36 mouse cellular contexts compared by ENCODE assay signal in the genomic region with DNA sequence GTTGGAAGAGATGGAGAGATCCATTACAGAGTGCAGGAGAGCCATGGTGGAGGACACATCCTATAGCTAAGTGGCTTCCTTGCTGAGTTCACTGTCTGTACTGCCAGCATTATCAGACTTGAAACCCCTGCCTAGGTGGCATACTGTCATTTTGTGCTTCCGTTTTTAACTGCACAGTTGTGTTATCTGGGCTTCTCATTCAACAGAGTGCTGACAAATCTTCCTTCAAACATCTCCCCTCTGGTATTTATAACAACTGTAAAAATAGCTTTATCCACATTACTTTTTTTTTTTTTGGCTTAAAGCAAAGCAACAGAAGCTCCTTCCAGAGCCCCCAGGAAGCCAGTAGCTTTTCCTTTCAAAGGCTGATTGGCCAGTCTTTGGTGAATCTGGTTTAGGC. TPM values are rescaled to one million over a fixed set of nuclear protein-coding genes. Genes with fewer than 3 reads are reported as not detected.
"Had no signal": no experiment of that assay in that cellular context is flagged by ENCODE, and none has a peak within 500 bp of the region (broad histone marks: within the 10 kb centered on the region; RNA-seq: fewer than 3 reads in every experiment).

No protein-coding gene starts in this region.

- DNase-seq: left cerebral cortex, postnatal 4 days; liver; liver, embryonic 13.5 days; liver, postnatal 0 days; lung, adult 18-20 months; lung, adult 2 months; lung, embryonic 14.5 days; lung, postnatal 10 days; lung, postnatal 14 days; lung, postnatal 36 days; lung, postnatal 4 days; midbrain, embryonic 14.5 days had no signal

- H3K4me3 ChIP-seq: left cerebral cortex, adult 2 months; limb, embryonic 10.5 days; limb, embryonic 12.5 days; limb, embryonic 13.5 days; limb, embryonic 15.5 days; liver, embryonic 12.5 days; liver, embryonic 13.5 days; liver, embryonic 15.5 days; lung, embryonic 15.5 days; megakaryocyte, embryonic 14.5 days; midbrain, embryonic 12.5 days; midbrain, embryonic 13.5 days; midbrain, embryonic 15.5 days; myocyte; neural tube, embryonic 12.5 days had no signal

- H3K36me3 ChIP-seq: limb, embryonic 10.5 days; limb, embryonic 12.5 days; limb, embryonic 13.5 days; limb, embryonic 15.5 days; liver, embryonic 12.5 days; liver, embryonic 13.5 days; liver, embryonic 15.5 days; lung, embryonic 15.5 days; midbrain, embryonic 12.5 days; midbrain, embryonic 13.5 days; midbrain, embryonic 15.5 days; neural tube, embryonic 12.5 days had no signal

- H3K9me3 ChIP-seq: limb, embryonic 10.5 days; limb, embryonic 12.5 days; limb, embryonic 13.5 days; limb, embryonic 15.5 days; liver, embryonic 12.5 days; liver, embryonic 13.5 days; liver, embryonic 15.5 days; lung, embryonic 15.5 days; megakaryocyte, embryonic 14.5 days; midbrain, embryonic 12.5 days; midbrain, embryonic 13.5 days; midbrain, embryonic 15.5 days; neural tube, embryonic 12.5 days had no signal

- H3K4me2 ChIP-seq: limb, embryonic 12.5 days; limb, embryonic 13.5 days; limb, embryonic 15.5 days; liver, embryonic 11.5 days; liver, embryonic 12.5 days; liver, embryonic 13.5 days; liver, embryonic 15.5 days; lung, embryonic 14.5 days; lung, embryonic 15.5 days; midbrain, embryonic 12.5 days; midbrain, embryonic 13.5 days; midbrain, embryonic 15.5 days; neural tube, embryonic 12.5 days had no signal

- H3K4me1 ChIP-seq: liver, embryonic 12.5 days; liver, embryonic 13.5 days; liver, embryonic 15.5 days; neural tube, embryonic 12.5 days had no signal

- H3K9ac ChIP-seq: limb, embryonic 12.5 days; limb, embryonic 13.5 days; limb, embryonic 15.5 days; liver, embryonic 12.5 days; liver, embryonic 13.5 days; liver, embryonic 14.5 days; liver, embryonic 15.5 days; liver, postnatal 0 days; lung, embryonic 14.5 days; lung, embryonic 15.5 days; midbrain, embryonic 12.5 days; midbrain, embryonic 13.5 days; midbrain, embryonic 15.5 days; neural tube, embryonic 12.5 days had no signal

- ATAC-seq: liver, embryonic 12.5 days; liver, postnatal 0 days; lung, postnatal 0 days; midbrain, embryonic 13.5 days; midbrain, embryonic 15.5 days; midbrain, embryonic 16.5 days had no signal

- H3K27me3 ChIP-seq: liver, embryonic 12.5 days; liver, embryonic 13.5 days; liver, embryonic 15.5 days; midbrain, embryonic 15.5 days; neural tube, embryonic 12.5 days had no signal

- H3K27ac ChIP-seq: left cerebral cortex, adult 2 months; limb, embryonic 10.5 days; limb, embryonic 12.5 days; limb, embryonic 13.5 days; limb, embryonic 15.5 days; liver, embryonic 12.5 days; liver, embryonic 13.5 days; liver, embryonic 14.5 days; liver, embryonic 15.5 days; lung, embryonic 15.5 days; macrophage; midbrain, embryonic 12.5 days; midbrain, embryonic 13.5 days; midbrain, embryonic 15.5 days; neural tube, embryonic 12.5 days had no signal

RNA-seq across cellular contexts. Expression of gene F930015N05Rik, which starts 8.8 kb away (rescaled TPM):
- total RNA-seq: left cerebral cortex, postnatal 10 days; liver, adult 2 months; megakaryocyte progenitor cell, adult 5-6 weeks; megakaryocyte, adult 5-6 weeks; megakaryocyte-erythroid progenitor cell, adult 5-6 weeks had no signal
- polyA plus RNA-seq: liver, adult 2 months; liver, embryonic 15.5 days; lung, postnatal 0 days; macrophage had no signal

RNA-seq across cellular contexts. Expression of gene Hs3st3a1, which starts 10.1 kb away (rescaled TPM):
- total RNA-seq: megakaryocyte progenitor cell, adult 5-6 weeks; megakaryocyte, adult 5-6 weeks; megakaryocyte-erythroid progenitor cell, adult 5-6 weeks had no signal
- polyA plus RNA-seq: macrophage had no signal
